Mouse (Mus musculus): Measurements from ENCODE around the gene Serinc3.
A peak's percentile ranks its signal among the peaks of the same experiment; 100 is the strongest.

Serinc3 gene

DNA sequence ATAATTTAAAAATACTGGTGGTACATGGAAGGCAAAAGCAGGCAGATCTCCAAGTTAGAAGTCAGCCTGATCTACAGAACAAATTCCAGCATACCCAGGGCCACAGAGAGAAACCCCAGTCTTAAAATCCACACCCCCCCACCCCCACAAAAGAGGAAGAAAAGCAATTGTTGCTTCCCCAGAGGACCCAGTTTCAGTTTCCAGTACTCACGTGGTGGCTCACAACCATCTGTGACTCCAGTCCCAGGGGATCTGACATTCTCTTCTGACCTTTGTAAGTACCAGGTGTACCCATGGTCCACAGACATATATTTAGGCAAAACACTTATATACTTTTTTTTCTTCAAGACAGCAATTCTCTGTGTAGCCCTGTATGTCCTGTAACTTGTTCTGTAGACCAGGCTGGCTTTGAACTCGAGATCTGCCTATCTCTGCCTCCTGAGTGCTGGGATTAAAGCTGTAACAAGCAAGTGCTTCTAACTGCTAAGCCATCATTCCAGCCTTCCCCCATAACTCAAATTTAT, 17.8 kb upstream of the Serinc3 start:
- DNase-seq (ENCODE audit: low read depth, low spot score) = peak; percentile 97

DNA sequence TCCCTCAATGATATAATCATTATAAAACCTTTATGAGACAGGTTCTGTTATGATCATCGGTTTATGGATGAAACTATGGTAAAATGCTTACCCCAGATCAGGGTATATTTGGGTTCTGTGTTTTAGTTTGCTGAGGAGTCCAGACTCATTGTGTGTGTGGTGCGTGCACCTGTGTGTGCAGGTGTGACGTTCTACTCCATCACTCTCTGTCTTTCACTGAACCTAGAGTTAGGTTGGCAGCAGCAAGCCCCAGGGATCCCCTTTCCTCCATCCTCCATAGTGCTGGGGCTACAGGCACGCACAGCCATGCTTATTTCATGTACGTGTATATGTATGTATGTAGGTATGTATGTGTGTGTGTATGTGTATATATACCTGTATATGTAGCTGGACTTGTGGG, 17.1 kb upstream of the Serinc3 start:
- peak; percentile 87 for DNase-seq (ENCODE audit: low read depth, low spot score)

DNA sequence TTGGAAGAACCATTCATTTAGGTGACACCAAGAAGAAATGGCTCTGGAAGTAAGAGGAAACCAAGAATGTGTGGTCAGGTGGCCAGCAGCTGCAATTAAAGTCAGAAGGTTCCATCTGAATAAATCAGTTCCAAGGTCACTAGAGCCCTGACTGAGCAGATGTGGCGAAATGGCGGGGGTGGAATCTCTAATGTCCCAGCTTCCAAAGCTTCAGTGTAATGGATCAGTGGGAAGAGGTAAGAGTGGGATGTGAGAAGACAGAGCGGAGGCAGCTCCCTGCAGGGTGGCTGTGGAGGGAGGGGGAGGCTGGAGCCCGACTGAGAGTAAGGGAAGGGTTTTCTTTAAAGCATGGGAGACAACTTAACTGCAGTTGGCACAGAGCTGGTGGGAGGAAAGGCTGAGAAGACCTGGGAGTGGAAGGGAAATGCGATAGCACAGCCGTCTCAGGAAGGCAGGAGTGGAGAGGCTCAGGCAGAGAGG, 16.5 kb upstream of the Serinc3 start:
- DNase-seq (ENCODE audit: low read depth, low spot score) = no peak

DNA sequence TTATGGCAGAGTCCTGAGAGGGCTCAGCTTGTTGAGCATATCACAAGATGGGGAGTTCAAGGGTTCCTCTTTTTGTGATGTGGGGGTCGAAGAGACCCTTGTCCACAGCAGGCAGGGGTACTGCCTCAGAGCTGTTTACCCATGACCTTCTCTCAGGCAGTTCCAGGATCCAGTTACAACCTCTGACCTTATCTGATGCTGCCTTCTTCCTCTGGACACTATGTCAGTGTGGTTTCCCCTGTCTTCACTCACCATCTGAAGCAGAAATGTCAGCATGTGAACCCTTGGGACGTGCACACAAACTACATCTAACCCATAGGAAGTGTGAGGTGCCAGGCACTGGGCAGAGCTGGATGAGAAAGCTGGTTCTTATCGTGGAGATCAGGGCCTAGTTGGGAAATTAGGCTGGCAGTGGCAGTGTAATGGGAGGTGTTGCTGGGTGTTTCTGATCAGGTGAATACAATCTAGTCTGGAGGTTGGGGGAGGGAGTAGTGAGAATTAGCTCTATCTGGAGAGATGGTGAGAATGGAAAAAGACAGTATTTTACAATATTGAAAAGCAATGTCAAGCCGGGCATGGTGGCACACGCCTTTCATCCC, 15.3 kb upstream of the Serinc3 start:
- peak; percentile 51 for DNase-seq (ENCODE audit: low read depth, low spot score)

DNA sequence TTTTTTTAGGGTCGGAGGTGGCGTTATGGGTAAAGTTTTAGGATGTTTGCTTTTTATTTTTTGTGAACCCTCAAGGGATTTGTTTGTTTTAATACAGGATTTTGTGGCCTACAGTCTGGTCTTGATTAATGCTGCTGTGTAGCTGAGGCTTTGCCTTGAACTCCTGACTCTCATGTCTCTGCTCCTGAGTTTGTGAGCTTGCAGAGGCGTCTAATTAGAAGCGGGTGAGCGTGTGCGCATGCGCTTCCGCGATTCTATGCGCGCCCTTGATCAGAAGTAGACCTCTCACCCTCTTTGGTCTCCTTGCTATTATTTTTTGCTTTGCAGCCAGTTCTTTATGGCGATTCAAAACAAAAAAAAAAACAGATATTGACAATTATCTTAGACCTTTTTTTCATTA, 14.5 kb upstream of the Serinc3 start:
- DNase-seq (ENCODE audit: low read depth, low spot score) = peak; percentile 91

DNA sequence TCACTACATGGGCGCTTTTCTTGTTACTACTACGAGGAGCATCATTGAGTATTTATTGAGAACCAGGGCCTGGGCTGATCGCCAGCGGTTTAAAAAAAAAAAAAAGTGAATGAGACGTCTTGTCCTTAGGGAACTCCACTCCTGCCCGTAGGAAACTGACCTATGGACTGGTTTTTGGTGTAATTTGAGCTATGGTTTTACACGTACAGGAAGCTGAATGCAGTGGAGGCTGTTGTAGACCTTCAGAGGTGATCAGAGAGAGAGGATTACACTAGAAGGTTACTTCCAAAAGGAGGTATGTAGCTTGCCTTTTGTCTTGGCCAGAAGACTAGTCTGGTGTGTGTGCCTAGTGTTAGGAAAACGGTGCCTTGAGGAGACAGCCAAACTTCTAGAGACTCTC, 14.0 kb upstream of the Serinc3 start:
- DNase-seq (ENCODE audit: low read depth, low spot score) = no peak

DNA sequence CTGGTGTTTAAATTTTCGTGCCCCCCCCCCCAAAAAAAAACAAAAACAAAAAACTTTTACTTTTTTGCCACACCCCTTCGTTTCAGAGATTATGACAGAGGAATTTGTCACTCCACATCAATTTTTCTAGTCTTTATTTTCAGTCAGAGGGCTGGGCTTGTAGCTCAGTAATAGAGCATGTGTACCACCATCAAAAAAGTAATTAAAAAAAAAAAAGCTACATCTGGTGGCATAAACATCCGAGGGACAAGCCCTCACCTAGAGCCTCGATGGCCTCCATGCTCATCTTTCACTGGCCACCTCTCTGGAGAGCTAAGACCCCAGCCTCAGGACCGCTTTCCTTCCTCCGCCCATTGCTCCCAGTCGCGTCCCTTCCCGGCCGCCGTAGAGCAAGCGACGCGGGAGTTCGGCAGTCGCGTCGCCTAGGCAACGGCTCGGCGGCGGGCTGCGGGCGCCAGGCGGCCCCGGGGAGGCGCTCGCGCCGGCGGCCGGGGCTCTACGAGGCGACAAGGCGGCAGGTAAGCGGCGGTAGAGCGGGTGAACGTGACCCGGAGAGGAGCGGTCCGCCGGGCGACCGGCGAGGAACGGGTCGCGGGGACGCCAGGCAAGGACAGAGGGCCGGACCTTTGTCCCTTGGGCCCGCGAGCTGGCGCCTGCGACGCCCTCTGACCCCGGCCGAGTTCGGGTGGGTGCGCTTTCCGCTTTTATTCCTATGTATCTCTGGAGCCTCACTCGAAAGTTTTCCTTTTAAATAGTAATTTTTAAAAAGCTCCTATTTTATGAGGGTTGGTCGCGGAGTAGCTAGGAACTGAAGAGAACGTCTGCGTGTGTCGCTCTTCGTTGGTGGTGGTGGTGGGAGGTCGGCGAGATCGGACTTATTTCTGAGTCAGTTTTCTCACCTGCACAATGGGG, 13.3 kb upstream of the Serinc3 start, which contains the start of gene Pkig:
Pkig (plus strand) TSS at position 412 of the 912 bp plus-strand sequence.
- peak; percentile 92 for DNase-seq (ENCODE audit: low read depth, low spot score)

DNA sequence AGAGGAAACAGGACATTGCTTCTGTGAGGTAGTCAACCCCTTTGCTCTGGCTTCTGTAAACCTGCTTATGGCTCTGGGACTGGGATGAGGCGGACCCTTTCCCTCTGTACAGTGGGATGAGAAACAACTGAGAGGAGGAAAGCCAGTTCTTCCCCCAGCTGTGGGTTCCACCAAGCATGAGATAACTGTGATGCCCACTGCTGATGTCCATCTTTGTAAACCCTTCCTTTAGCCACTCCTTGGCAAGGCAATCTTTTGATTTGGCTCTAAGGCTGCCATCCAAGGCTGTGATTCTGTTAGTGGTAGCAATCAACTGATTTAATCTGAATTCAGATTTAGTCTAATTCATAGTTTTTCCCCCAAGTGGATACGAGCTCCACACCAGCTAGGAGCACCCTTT, 12.6 kb upstream of the Serinc3 start:
- DNase-seq (ENCODE audit: low read depth, low spot score) = peak; percentile 58

DNA sequence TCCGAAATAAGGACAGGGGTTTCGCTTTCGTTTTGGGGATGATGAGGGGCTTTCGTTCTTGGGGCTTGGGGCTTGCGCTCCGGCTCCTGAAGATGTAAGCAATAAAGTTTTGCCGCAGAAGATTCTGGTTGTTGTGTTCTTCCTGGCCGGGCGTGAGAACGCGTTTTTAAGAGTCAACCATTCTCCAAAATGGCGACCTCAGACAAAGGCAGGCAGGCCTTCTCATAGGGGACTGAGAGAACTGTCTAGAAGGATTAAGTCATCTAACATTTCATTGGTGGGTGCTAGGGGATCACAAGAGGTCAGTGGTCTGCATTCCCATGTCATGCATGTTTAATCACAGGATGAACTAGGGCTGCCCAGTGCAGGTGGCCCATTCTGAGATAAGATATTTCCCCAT, 10.8 kb upstream of the Serinc3 start:
- DNase-seq (ENCODE audit: low read depth, low spot score) = peak; percentile 80

DNA sequence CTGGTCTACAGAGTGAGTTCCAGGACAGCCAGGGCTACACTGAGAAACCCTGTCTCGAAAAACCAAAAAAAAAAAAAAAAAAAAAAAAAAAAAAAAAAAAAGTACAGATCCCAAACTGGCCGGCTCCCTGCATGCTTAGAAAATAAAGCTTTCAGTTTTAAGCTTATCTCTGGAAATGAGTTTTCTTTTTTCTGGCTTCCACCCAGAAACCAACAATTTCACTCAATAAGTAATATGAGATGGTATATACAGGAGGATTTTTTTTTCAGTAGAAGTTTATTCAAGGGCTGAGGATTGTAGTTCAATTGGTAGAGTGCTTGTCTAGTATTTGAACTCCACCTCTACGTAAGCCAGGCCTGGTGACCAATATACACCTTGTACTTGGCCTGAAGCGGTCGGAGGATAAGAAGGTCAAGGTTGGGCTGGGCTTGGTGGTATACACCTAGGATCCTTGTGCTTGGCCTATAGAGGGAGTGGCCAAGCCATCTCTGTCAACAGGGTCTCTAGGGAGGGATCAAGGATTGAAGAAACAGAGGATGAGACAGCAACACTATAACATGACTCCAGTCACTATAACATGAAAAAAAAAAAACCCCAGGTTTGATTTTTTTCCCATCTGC, 1.6 kb upstream of the Serinc3 start:
- peak; percentile 39 for DNase-seq (ENCODE audit: low read depth, low spot score)

DNA sequence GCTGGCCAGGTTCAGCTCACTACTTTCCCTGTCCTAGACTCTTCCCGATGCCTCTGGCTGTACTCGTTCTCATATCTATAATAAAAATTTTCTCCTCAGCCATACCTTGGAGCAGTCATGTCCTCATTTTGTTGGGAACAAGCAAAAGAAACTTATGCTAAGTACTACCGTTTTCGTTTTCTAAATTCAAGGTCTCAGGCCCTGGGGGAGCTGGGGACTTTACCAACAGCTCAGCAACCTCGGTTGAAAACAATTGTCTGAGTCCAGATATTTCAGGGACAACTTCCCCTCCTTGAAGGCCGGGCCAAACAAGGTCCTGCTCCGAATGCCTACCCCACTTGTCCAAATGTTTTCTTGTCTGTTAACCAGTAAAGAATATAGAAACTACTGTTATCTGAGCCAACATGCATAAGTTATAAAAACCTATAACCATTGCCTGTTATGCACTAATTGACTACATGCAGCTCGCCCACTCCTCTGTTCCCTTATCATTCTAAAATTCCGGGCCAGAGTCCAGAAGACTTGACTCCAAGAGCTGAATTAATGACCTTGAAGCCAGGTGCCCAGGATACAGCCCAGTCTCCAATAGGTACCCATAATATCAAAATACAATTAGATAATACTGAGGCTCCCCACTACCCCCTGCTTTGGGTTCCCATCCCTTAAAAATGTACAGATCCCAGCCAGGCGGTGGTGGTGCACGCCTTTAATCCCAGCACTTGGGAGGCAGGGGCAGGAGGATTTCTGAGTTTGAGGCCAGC, 949 bp upstream of the Serinc3 start:
- DNase-seq (ENCODE audit: low read depth, low spot score) = peak; percentile 88

DNA sequence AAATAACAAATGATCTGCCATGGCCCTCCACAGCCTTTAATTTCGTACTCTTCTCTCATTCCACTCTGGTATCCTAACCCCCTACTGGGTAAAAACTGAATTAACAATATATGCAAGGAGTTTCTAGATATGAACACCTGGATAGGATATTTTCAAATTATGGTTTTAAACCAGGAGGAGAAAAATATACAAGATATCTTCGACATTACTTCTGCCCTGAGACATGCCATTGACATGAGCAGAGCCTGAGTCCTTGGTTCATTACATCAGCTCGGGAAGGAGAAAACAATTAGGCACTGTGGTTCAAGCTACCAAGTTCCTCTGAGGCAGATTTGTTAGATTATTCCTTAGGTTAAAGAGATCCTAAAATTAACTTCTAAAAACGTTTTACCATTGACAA, 884 bp downstream of the Serinc3 start:
- peak; percentile 70 for DNase-seq (ENCODE audit: low read depth, low spot score)

DNA sequence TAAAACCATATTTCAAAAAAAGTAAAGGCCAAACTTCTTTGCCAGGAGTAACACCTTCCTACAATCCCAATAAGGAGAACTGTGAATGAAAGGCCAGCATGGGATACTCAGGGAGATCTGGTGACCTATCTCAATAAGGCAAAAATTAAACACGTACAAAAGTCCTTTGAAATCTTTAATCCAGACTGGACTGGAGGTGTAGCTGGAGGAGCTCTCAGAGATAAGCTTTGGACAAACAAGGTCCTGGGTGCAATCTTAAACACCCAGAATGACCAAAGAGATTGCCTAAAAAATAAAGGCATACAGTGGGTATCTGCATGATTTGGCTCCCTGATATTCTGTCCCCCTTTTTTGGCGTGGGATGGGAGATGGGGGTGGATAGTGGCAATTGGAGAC, 1.4 kb downstream of the Serinc3 start:
- DNase-seq (ENCODE audit: low read depth, low spot score) = no peak

DNA sequence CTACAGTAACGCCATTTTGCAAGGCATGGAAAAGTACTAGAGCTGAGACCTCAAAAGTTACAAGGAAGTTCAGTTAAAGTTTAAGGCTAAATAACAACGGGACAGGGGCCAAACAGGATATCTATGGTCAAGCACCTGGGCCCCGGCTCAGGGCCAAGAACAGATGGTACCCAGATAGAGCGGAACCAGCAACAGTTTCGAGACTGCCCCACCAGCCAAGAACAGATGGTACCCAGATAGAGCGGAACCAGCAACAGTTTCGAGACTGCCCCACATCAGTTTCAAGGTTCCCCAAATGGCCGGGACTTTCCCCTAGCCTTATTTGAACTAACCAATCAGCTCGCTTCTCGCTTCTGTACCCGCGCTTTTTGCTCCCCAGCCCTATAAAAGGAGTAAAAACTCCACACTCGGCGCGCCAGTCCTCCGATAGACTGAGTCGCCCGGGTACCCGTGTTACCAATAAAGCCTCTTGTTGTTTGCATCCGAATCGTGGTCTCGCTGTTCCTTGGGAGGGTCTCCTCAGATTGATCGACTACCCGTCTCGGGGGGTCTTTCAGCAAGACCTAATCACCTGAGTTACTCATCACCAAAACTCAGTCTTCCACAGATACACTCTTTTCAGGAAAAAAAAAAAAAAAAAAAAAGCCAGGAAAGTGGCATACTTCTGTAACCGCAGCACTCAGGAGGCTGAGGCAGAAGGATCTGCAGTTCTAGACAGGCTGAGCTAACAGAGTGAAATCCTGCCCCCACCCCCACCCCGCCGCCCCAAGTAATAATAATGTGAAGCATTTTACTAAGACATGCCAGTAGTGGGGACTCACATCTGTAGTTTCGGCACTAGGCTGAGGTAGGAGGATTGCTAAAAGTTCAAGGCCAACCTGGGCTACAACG, 2.0 kb downstream of the Serinc3 start:
- DNase-seq (ENCODE audit: low read depth, low spot score) = peak; percentile 97

DNA sequence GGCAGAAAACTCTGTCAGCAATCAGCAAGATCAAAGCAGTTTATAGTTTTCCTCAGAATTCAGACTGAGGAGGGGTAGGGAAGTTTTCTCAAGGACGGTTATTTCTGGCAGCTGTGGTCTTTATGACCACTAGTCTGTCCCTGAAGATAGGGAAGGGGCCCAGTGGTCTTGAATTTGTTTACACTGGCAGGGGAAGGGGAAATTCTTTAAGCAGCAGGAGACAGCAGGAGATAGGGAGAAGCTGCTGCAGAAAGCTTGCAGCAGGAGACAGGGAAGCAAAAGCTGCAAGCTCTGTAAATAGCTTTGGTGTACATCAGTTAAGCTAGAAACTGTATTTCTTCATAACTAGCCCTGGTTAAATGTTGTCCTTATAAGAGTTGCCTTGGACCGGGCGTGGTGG, 3.2 kb downstream of the Serinc3 start:
- DNase-seq (ENCODE audit: low read depth, low spot score) = no peak

DNA sequence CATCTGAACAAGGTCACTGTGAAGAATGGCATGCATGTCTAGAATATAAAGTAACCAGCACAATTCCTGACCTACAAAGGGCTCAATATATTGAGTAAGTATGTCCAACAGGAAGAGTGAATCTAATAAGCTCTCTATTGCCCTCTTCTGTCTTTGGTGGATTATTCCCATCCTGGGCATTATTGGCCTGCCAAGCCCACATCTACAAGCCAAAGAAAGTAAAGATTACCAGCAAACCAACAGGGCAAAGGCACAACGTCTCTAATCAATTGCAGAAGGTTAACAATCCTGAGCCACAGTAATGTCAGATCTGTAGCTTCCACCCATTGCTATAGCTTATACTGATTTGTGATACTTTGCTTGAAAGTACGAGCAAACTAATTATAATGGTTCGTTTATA, 4.4 kb downstream of the Serinc3 start:
- peak; percentile 36 for DNase-seq (ENCODE audit: low read depth, low spot score)

DNA sequence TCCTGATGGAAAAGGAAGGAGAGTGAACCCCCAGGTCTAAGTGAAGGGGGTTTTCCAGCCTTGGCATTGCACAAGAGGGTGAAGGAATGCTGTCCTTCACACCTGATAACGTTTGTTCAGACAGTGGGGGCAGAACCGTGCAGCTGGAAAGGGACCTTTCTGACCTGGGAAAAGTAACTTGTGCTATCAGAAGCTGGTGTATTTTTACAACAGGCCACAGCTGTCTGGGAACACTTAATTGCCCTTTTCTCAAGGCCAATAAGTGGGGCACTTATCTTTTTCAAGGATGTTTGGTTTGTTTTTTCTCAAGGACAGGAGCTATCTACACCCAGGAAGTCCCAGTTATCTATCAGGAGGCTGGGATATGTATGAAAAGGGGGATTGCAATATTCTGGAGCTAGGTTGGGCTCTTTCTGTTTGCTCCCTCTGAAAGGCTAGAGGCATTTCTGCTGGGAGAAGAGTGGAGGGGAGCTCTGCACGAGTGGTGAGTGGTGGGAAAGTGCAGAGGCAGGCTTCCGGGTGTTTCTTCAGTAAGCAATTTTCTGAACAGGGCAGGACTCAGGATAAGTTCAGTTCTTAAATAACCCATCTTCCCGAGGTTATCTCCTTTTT, 7.2 kb downstream of the Serinc3 start:
- no peak for DNase-seq (ENCODE audit: low read depth, low spot score)

DNA sequence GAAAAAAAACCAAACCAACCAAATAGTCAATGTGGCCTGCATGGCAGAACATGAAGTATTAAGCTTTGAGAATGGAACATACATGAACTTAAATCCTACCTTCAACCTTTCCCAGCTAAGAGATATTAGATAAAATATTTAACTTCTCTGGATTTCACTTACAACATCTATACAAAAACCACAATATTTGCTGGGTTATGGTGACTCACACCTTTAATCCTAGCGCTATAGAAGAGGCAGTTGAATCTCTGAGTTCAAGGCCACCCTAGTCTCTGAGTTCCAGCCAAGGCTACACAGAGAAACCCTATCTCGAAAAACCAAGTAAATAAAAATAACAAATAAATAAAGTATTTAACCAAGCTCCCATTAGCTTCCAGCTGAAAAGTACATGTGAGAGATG, 8.9 kb downstream of the Serinc3 start:
- no peak for DNase-seq (ENCODE audit: low read depth, low spot score)

DNA sequence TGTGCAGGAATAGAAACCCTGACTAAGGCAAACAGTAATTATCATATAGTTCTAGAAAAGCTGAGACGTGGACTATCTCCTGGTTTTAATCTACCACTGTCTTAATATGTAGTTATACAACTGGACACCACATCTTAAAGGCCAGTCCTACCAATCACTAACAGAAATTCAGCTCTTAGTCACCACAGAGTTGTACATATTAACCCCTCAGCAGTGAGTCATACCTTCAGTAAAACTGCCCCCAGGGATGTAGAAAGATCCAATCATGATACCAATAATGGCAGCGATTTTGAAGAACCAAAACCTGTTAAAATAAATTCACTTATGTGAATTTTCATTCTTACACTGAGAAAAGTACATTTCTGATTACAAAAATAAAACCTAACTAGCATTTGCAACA, 10.7 kb downstream of the Serinc3 start:
- DNase-seq (ENCODE audit: low read depth, low spot score) = no peak

DNA sequence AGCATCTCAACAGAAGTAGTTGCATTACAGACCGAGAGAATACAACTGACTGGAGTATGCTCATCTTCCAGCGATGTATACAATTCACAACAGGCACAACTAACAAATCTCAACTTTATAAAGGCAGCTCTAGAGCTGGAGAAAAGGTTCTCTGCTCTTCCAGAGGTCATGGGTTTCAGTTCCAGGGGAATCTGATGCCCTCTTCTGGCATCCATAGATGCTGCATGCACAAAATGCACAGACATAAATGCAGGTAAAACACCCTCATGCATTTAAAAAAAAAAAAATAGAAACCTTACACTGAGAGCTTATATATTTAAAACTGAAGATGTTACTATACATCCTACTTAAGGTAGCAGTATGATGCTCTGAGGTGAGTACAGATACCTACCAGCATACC, 13.2 kb downstream of the Serinc3 start:
- no peak for DNase-seq (ENCODE audit: low read depth, low spot score)
